ENCODE assay signal across 24 mouse cellular contexts in the genomic region with DNA sequence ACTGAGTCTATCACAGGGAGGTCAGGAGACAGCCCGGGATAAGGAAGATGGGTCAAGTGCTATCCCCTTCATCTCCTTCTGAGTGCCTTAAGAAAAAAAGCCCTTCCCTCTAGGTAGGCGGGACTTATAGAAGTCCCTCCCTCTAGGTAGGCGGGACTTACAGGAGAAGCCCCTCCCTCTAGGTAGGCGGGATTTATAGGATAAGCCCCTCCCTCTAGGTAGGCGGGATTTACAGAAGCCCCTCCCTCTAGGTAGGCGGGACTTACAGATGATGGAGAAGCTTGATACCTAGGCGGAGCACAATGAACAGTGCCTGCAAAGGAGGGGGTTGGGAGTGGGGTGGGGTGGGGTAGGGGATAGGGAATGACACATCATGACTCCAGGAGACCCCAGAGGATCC. TPM values are rescaled to one million over a fixed set of nuclear protein-coding genes. Genes with fewer than 3 reads are reported as not detected.
DNase-seq lines count a peak whose midpoint lies in the region; ATAC-seq and TF ChIP-seq lines count a peak whose summit lies in the region.
"Had no signal": no experiment of that assay in that cellular context is flagged by ENCODE, and none has a peak within 500 bp of the region (broad histone marks: within the 10 kb centered on the region; RNA-seq: fewer than 3 reads in every experiment).

No protein-coding gene starts in this region.

- 61% methylated on average over 7 of the region's 7 CpGs for WGBS in liver, postnatal 0 days (ENCODE audit: insufficient replicate concordance)
- 61% methylated on average over 7 of the region's 7 CpGs for WGBS in liver, embryonic 12.5 days (ENCODE audit: insufficient replicate concordance)
- WGBS in heart, adult 2 months: 69% methylated on average over 7 of the region's 7 CpGs

- H3K9me3 ChIP-seq in liver, postnatal 0 days (ENCODE audit: low read length): no peaks in the 10 kb centered on the region
- H3K9me3 ChIP-seq in liver, embryonic 12.5 days (replicated peaks): no peaks in the 10 kb centered on the region
- H3K9me3 ChIP-seq: embryonic facial prominence, embryonic 10.5 days; forebrain, embryonic 13.5 days; intestine, embryonic 15.5 days; kidney, embryonic 15.5 days; midbrain, embryonic 12.5 days; neural tube, embryonic 15.5 days had no signal

- no peaks in the 10 kb centered on the region for H3K79me2 ChIP-seq in heart, adult 2 months (replicated peaks; ENCODE audit: control insufficient read depth, insufficient read depth, low read length)

- H3K4me2 ChIP-seq in liver, postnatal 0 days (ENCODE audit: low read depth, low read length): no peak overlapping the region
- no peak overlapping the region for H3K4me2 ChIP-seq in liver, embryonic 12.5 days
- H3K4me2 ChIP-seq: forebrain, embryonic 13.5 days; intestine, embryonic 15.5 days; kidney, embryonic 15.5 days; lung, embryonic 14.5 days; midbrain, embryonic 12.5 days; neural tube, embryonic 15.5 days had no signal

- TF ChIP-seq CTCF in liver, postnatal 0 days (IDR thresholded peaks at IDR 0.05; ENCODE audit: low read depth): no peak
- no peak for TF ChIP-seq CTCF in heart, adult 2 months (IDR thresholded peaks at IDR 0.05)

- no peak overlapping the region for H3K27ac ChIP-seq in liver, postnatal 0 days (ENCODE audit: low read depth)
- H3K27ac ChIP-seq in liver, embryonic 12.5 days: no peak overlapping the region
- no peak overlapping the region for H3K27ac ChIP-seq in heart, adult 2 months
- H3K27ac ChIP-seq: embryonic facial prominence, embryonic 10.5 days; forebrain, embryonic 13.5 days; intestine, embryonic 15.5 days; kidney, embryonic 15.5 days; macrophage; midbrain, embryonic 12.5 days; neural tube, embryonic 15.5 days had no signal

- no peak for ATAC-seq in liver, postnatal 0 days
- no peak for ATAC-seq in liver, embryonic 12.5 days
- ATAC-seq: forebrain, embryonic 13.5 days; intestine, embryonic 15.5 days had no signal

- no peaks in the 10 kb centered on the region for H3K36me3 ChIP-seq in liver, postnatal 0 days (replicated peaks; ENCODE audit: insufficient read depth, low read length)
- no peaks in the 10 kb centered on the region for H3K36me3 ChIP-seq in liver, embryonic 12.5 days
- H3K36me3 ChIP-seq in heart, adult 2 months (ENCODE audit: control insufficient read depth, insufficient read depth, low read length): no peaks in the 10 kb centered on the region
- H3K36me3 ChIP-seq: embryonic facial prominence, embryonic 10.5 days; intestine, embryonic 15.5 days; kidney, embryonic 15.5 days; midbrain, embryonic 12.5 days; neural tube, embryonic 15.5 days had no signal

- peak; percentile 40 for DNase-seq in liver, postnatal 0 days
- DNase-seq in NIH3T3 (ENCODE audit: low read depth): peak; percentile 39
- peak; percentile 89 for DNase-seq in induced T-regulatory cell, adult 2 months (ENCODE audit: low read depth)
- no peak for DNase-seq in frontal cortex, adult 2 months (ENCODE audit: extremely low spot score in 1 of 2, low spot score in 1 of 2)
- no peak for DNase-seq in heart, postnatal 25 days (ENCODE audit: low spot score)
- DNase-seq in heart, adult 2 months: no peak
- DNase-seq in ovary, adult 18-20 months (ENCODE audit: low spot score): no peak
- DNase-seq: cerebellum, adult 11 months; cerebellum, postnatal 36 days; gastrocnemius, postnatal 36 days; layer of hippocampus, postnatal 36 days; left cerebral cortex, postnatal 4 days; lung, embryonic 14.5 days; thymus, postnatal 36 days had no signal

- no peak overlapping the region for H3K4me3 ChIP-seq in liver, postnatal 0 days (ENCODE audit: low read depth, low read length)
- H3K4me3 ChIP-seq in liver, embryonic 12.5 days: no peak overlapping the region
- H3K4me3 ChIP-seq in heart, adult 2 months: no peak overlapping the region
- H3K4me3 ChIP-seq: embryonic facial prominence, embryonic 10.5 days; forebrain, embryonic 13.5 days; intestine, embryonic 15.5 days; kidney, embryonic 15.5 days; midbrain, embryonic 12.5 days; neural tube, embryonic 15.5 days had no signal

- no peak overlapping the region for H3K9ac ChIP-seq in liver, postnatal 0 days (replicated peaks)
- H3K9ac ChIP-seq in liver, embryonic 12.5 days: no peak overlapping the region
- H3K9ac ChIP-seq in heart, adult 2 months (ENCODE audit: low read depth, low read length): no peak overlapping the region
- H3K9ac ChIP-seq: forebrain, embryonic 13.5 days; intestine, embryonic 15.5 days; kidney, embryonic 15.5 days; lung, embryonic 14.5 days; midbrain, embryonic 12.5 days; neural tube, embryonic 15.5 days had no signal

- no peaks in the 10 kb centered on the region for H3K27me3 ChIP-seq in liver, postnatal 0 days (ENCODE audit: insufficient read depth, low read length)
- H3K27me3 ChIP-seq in liver, embryonic 12.5 days (replicated peaks): peaks cover 11% of the 10 kb centered on the region
- no peaks in the 10 kb centered on the region for H3K27me3 ChIP-seq in heart, adult 2 months (ENCODE audit: control insufficient read depth, insufficient read depth, low read length)
- H3K27me3 ChIP-seq: intestine, embryonic 15.5 days; kidney, embryonic 15.5 days; neural tube, embryonic 15.5 days had no signal

- TF ChIP-seq EP300 in liver, postnatal 0 days (IDR thresholded peaks at IDR 0.05; ENCODE audit: low read depth): no peak
- no peak for TF ChIP-seq EP300 in heart, adult 2 months (IDR thresholded peaks at IDR 0.05; ENCODE audit: insufficient read depth, low read depth, low read length)

- no peak for TF ChIP-seq POLR2A in heart, adult 2 months (IDR thresholded peaks at IDR 0.05; ENCODE audit: insufficient read depth, low read depth, low read length)

- intact Hi-C loops in heart, postnatal 25 days (cut with DNase I): no loop called here
- intact Hi-C loops in heart, adult 2 months (cut with DNase I): no loop called here

- peaks cover 11% of the 10 kb centered on the region for H3K4me1 ChIP-seq in liver, postnatal 0 days (ENCODE audit: insufficient read depth)
- peaks cover 9% of the 10 kb centered on the region; the same call in 1 of the 2 replicates for H3K4me1 ChIP-seq in liver, embryonic 12.5 days
- H3K4me1 ChIP-seq in heart, adult 2 months (ENCODE audit: control insufficient read depth, insufficient read depth, low read length): no peaks in the 10 kb centered on the region
- H3K4me1 ChIP-seq: forebrain, embryonic 13.5 days; midbrain, embryonic 12.5 days; neural tube, embryonic 15.5 days had no signal

RNA-seq across cellular contexts. Expression of a gene that starts 11.7 kb away (rescaled TPM):
- 73.4 and 80.3 TPM in 2 replicates for polyA plus RNA-seq in liver, postnatal 0 days (2015; fragmentation: Nextera tagmentation; extraction: Ambion mirVana)
- polyA plus RNA-seq in liver, embryonic 12.5 days (2016; fragmentation: Nextera tagmentation; extraction: Ambion mirVana): 5.9 and 6.7 TPM in 2 replicates
- 0.16 and 0.17 TPM in 2 replicates for polyA plus RNA-seq in frontal cortex, adult 2 months (2012; rRNA removed)
- total RNA-seq in heart, postnatal 25 days (2021): not detected
- total RNA-seq in heart, adult 2 months (2021): not detected
- polyA plus RNA-seq in heart, adult 2 months (2012; rRNA removed): 0.20 TPM in 1 of 2 replicates, not detected in the other
- total RNA-seq: gastrocnemius, postnatal 36 days; hematopoietic stem cell, adult 5-6 weeks; left cerebral cortex, postnatal 4 days had no signal
- polyA plus RNA-seq: forebrain, embryonic 13.5 days; heart, embryonic 14.5 days; macrophage had no signal

RNA-seq across cellular contexts. Expression of a gene that starts 15.0 kb away (rescaled TPM):
- polyA plus RNA-seq in liver, postnatal 0 days (2015; fragmentation: Nextera tagmentation; extraction: Ambion mirVana): 2.0 and 2.1 TPM in 2 replicates
- polyA plus RNA-seq in liver, embryonic 12.5 days (2016; fragmentation: Nextera tagmentation; extraction: Ambion mirVana): 0.11 and 0.15 TPM in 2 replicates
- polyA plus RNA-seq in frontal cortex, adult 2 months (2012; rRNA removed): 0.18 and 0.29 TPM in 2 replicates
- total RNA-seq in heart, postnatal 25 days (2021): under 1 TPM; 0.06 to 0.26 TPM
- total RNA-seq in heart, adult 2 months (2021): under 1 TPM; 0.31 to 0.55 TPM
- 1.4 and 2.3 TPM in 2 replicates for polyA plus RNA-seq in heart, adult 2 months (2012; rRNA removed)
- total RNA-seq: gastrocnemius, postnatal 36 days had no signal
- polyA plus RNA-seq: embryonic facial prominence, embryonic 10.5 days; forebrain, embryonic 13.5 days; midbrain, embryonic 12.5 days had no signal

RNA-seq across cellular contexts. Expression of a gene that starts 51.1 kb away (rescaled TPM):
- polyA plus RNA-seq in liver, postnatal 0 days (2015; fragmentation: Nextera tagmentation; extraction: Ambion mirVana): 4.3 and 4.4 TPM in 2 replicates
- polyA plus RNA-seq in liver, embryonic 12.5 days (2016; fragmentation: Nextera tagmentation; extraction: Ambion mirVana): 5.2 and 5.6 TPM in 2 replicates
- polyA plus RNA-seq in frontal cortex, adult 2 months (2012; rRNA removed): 4.7 and 4.9 TPM in 2 replicates
- 10 to 100 TPM; 56.6 to 59.4 TPM for total RNA-seq in heart, postnatal 25 days (2021)
- 10 to 100 TPM; 14.1 to 17.0 TPM for total RNA-seq in heart, adult 2 months (2021)
- 20.8 and 40.5 TPM in 2 replicates for polyA plus RNA-seq in heart, adult 2 months (2012; rRNA removed)

RNA-seq across cellular contexts. Expression of a gene that starts 51.7 kb away (rescaled TPM):
- 6.0 and 6.1 TPM in 2 replicates for polyA plus RNA-seq in liver, postnatal 0 days (2015; fragmentation: Nextera tagmentation; extraction: Ambion mirVana)
- polyA plus RNA-seq in liver, embryonic 12.5 days (2016; fragmentation: Nextera tagmentation; extraction: Ambion mirVana): 7.6 and 8.8 TPM in 2 replicates
- polyA plus RNA-seq in frontal cortex, adult 2 months (2012; rRNA removed): 380 and 463 TPM in 2 replicates
- 10 to 100 TPM; 35.4 to 37.3 TPM for total RNA-seq in heart, postnatal 25 days (2021)
- 10 to 100 TPM; 18.4 to 24.5 TPM for total RNA-seq in heart, adult 2 months (2021)
- polyA plus RNA-seq in heart, adult 2 months (2012; rRNA removed): 52.5 and 66.1 TPM in 2 replicates

Comparison
In these comparisons a context has a peak if more than half of its experiments do, and no peak if none do; other contexts are left out.
1. DNase-seq: peak in liver, postnatal 0 days (single experiment), NIH3T3 (single experiment) and induced T-regulatory cell, adult 2 months (single experiment); none in frontal cortex, adult 2 months (0 of 2), heart, postnatal 25 days (single experiment), heart, adult 2 months (0 of 2) and ovary, adult 18-20 months (single experiment).